Mouse (Mus musculus) liver, embryonic 16.5 days (tissue): Measurements from ENCODE around the gene Kif3a. TPM values are rescaled to one million over a fixed set of nuclear protein-coding genes. Genes with fewer than 3 reads are reported as not detected.

Experiments used
- ATAC-seq: fragments of 200-750 bp; cut with Nextera tagmentation; 2 replicates; pipeline ENCODE4 v1.8.0; 2017; ENCODE audit warnings: low read depth, mild to moderate bottlenecking, moderate number of reproducible peaks, moderate library complexity
- H3K27ac ChIP-seq: fragments of 300-500 bp; sonication (generic); 2 replicates; pipeline ENCODE4 v1.5.1; 2014; ENCODE audit warnings: mild to moderate bottlenecking, low read length
- H3K27me3 ChIP-seq: fragments of 300-500 bp; sonication (generic); 2 replicates; pipeline ENCODE4 v1.6.1; 2014; ENCODE audit warnings: low read depth, low read length, mixed read lengths; ENCODE audit not compliant: control insufficient read depth, insufficient read depth
- H3K36me3 ChIP-seq: fragments of 300-500 bp; sonication (generic); 2 replicates; pipeline ENCODE4 v1.6.1; 2014; ENCODE audit warnings: mild to moderate bottlenecking; ENCODE audit not compliant: control insufficient read depth, insufficient read depth
- H3K4me1 ChIP-seq: fragments of 300-500 bp; sonication (generic); 2 replicates; pipeline ENCODE4 v1.6.1; 2014; ENCODE audit warnings: low read depth, low read length, mixed read lengths; ENCODE audit not compliant: control insufficient read depth
- H3K4me2 ChIP-seq: fragments of 300-500 bp; sonication (generic); 2 replicates; pipeline ENCODE4 v1.6.1; 2014; ENCODE audit warnings: low read depth, low read length, mixed read lengths
- H3K4me3 ChIP-seq: fragments of 300-500 bp; sonication (generic); 2 replicates; pipeline ENCODE4 v1.5.1; 2014; ENCODE audit warnings: low read depth, mild to moderate bottlenecking, low read length
- H3K9ac ChIP-seq: fragments of 300-500 bp; sonication (generic); 2 replicates; pipeline ENCODE4 v1.6.1; 2014; ENCODE audit warnings: low read depth, low read length
- H3K9me3 ChIP-seq: fragments of 300-500 bp; sonication (generic); replicated peaks from 2 replicates; pipeline ENCODE4 v1.6.1; 2016; ENCODE audit warnings: low read length; ENCODE audit not compliant: control insufficient read depth
- WGBS: fragments of 180-500 bp; shearing (Covaris S2); extraction: QIAGEN DNeasy Blood & Tissue Kit; methylation state at CpG from one replicate; pipeline ENCODE4 v1.1.7; 2014; ENCODE audit not compliant: insufficient replicate concordance; 5-methylcytosine and 5-hydroxymethylcytosine counted together
- polyA plus RNA-seq: library from polyadenylated mRNA; unstranded; fragments of >200 nt; fragmentation: Nextera tagmentation; extraction: Ambion mirVana; gene quantifications from 2 replicates; pipeline ENCODE4 v1.2.1, GENCODE M21; 2015

Kif3a gene
- polyA plus RNA-seq, 1 experiment from 2014 or later: 9.7 TPM

GRCm38 (mm10) chr11:53539002-53539491 is 28.1 kb upstream of the Kif3a start:
- H3K27me3 ChIP-seq: no peaks in the 10 kb centered on the region
- no peak for ATAC-seq
- no peak overlapping the region for H3K4me2 ChIP-seq
- H3K36me3 ChIP-seq: peaks cover 57% of the 10 kb centered on the region
- H3K4me3 ChIP-seq: no peak overlapping the region
- H3K4me1 ChIP-seq: no peaks in the 10 kb centered on the region; the same call in 1 of the 2 replicates
- 84% methylated on average over 15 of the region's 15 CpGs for WGBS
- H3K9ac ChIP-seq: no peak overlapping the region
- H3K9me3 ChIP-seq: no peaks in the 10 kb centered on the region
- H3K27ac ChIP-seq: no peak overlapping the region

- H3K4me2 ChIP-seq: no peak overlapping the region
- H3K9ac ChIP-seq: no peak overlapping the region
- H3K9me3 ChIP-seq: no peaks in the 10 kb centered on the region
- H3K27me3 ChIP-seq: no peaks in the 10 kb centered on the region
- H3K4me3 ChIP-seq: no peak overlapping the region
- no peak for ATAC-seq
- peaks cover 44% of the 10 kb centered on the region for H3K36me3 ChIP-seq
- H3K4me1 ChIP-seq: no peaks in the 10 kb centered on the region; the same call in 1 of the 2 replicates
- H3K27ac ChIP-seq: no peak overlapping the region
- WGBS: 89% methylated on average over 3 of the region's 3 CpGs
Observed at GRCm38 (mm10) chr11:53540394-53540793, 26.8 kb upstream of the Kif3a start.

DNA sequence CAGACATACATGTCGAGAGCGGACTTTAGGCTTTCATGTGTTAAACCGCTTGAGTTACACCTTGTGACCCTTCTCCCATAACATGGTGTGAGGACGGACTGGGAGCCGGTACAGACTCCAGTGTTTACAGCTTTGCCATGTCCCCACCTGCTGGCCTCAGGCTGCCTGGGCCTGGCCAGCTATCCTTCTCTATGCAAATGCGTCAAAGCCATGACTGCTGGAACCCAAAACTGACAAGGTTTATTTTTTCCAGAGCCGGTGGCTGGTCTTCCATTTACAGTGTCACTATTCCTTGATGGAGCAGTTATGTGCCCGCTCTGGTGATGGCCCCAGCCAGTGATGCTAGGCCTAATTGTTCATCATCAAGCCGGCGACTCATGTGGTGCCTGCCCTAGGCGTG is 26.0 kb upstream of the Kif3a start:
- H3K4me2 ChIP-seq: no peak overlapping the region
- no peak overlapping the region for H3K9ac ChIP-seq
- no peak overlapping the region for H3K4me3 ChIP-seq
- no peak for ATAC-seq
- H3K4me1 ChIP-seq: peaks cover under 1% of the 10 kb centered on the region
- no peak overlapping the region for H3K27ac ChIP-seq
- no peaks in the 10 kb centered on the region for H3K9me3 ChIP-seq
- WGBS: 86% methylated on average over 11 of the region's 11 CpGs
- peaks cover 36% of the 10 kb centered on the region for H3K36me3 ChIP-seq
- no peaks in the 10 kb centered on the region for H3K27me3 ChIP-seq

DNA sequence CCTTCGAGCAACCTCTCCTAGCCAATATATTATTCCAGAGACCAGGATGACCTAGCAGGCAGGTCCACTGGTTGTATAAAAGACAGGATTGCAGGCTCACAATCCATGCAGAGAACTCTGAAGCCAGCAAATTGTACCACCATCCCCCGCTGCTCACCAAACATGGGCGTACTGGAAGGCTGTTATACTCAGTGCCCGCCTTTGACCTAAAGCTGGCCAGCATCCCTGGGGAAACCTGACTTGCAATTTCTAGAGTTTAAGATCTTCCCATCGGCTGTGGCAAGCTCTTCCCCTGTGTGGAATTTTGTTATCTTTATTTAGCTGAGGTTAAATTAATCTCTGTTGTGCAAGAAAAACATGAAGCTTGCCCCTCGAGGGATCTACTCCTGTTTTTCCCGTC is 24.2 kb upstream of the Kif3a start:
- Histone ChIP-seq H3K27me3 (no peaks in the 10 kb centered on the region), H3K9ac (no peak overlapping the region), H3K4me3 (no peak overlapping the region), H3K27ac (no peak overlapping the region), H3K4me2 (no peak overlapping the region), H3K9me3 (no peaks in the 10 kb centered on the region), H3K4me1 (peaks cover 19% of the 10 kb centered on the region), H3K36me3 (peaks cover 22% of the 10 kb centered on the region)
- no peak for ATAC-seq
- 65% methylated on average over 7 of the region's 7 CpGs for WGBS

DNA sequence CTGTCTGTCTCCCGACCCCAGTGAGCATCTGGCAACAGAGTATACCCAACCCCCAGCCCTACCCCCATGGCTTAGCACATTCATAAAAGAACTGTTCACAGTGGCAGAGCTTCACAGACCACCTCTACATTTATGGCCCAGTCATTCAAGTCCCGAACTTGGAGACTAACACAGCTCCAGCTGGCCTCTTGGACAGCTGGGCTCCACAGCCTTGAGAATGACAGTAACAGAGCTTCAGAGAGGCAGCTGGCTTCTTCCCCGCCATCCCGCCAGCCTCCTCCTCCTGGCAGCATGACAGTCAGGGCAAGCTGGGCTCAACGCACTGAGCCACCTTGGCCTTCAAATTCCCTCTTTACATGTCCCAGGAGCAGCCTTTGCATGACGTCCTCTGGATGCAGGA is 20.9 kb upstream of the Kif3a start:
- H3K9ac ChIP-seq: no peak overlapping the region
- H3K4me2 ChIP-seq: no peak overlapping the region
- H3K36me3 ChIP-seq: peaks cover 8% of the 10 kb centered on the region
- no peak for ATAC-seq
- no peaks in the 10 kb centered on the region for H3K27me3 ChIP-seq
- peaks cover 21% of the 10 kb centered on the region for H3K4me1 ChIP-seq
- 0 out of 2 replicates have a peak overlapping the region, but pooled peaks have one; percentile 13 for H3K27ac ChIP-seq
- H3K4me3 ChIP-seq: no peak overlapping the region
- WGBS: 73% methylated on average over 6 of the region's 6 CpGs
- no peaks in the 10 kb centered on the region for H3K9me3 ChIP-seq

DNA sequence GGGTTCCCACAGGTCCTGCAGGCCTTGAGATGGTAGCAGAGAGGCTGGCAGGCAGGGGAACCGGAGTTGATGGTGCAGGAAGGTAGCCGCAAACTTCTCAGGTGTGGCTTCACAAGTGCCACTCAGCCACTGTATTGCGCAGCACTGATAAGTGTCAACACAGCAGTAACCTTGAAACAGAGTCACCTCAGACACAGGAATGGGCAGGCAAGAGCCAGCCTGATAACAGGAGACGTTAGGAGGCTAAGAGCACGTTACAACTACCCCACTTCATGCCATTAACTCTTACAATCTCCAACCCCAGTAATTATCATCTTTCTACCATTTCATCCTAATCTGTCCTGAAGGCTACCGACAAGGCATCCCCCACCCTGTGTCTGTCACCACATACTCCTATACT is 19.6 kb upstream of the Kif3a start:
- no peaks in the 10 kb centered on the region for H3K27me3 ChIP-seq
- H3K9me3 ChIP-seq: no peaks in the 10 kb centered on the region
- H3K36me3 ChIP-seq: no peaks in the 10 kb centered on the region
- H3K27ac ChIP-seq: peak overlapping the region; percentile 49
- no peak overlapping the region for H3K4me2 ChIP-seq
- peaks cover 21% of the 10 kb centered on the region for H3K4me1 ChIP-seq
- ATAC-seq: peak; percentile 83
- no peak overlapping the region for H3K4me3 ChIP-seq
- 14% methylated on average over 6 of the region's 6 CpGs for WGBS
- H3K9ac ChIP-seq: no peak overlapping the region

DNA sequence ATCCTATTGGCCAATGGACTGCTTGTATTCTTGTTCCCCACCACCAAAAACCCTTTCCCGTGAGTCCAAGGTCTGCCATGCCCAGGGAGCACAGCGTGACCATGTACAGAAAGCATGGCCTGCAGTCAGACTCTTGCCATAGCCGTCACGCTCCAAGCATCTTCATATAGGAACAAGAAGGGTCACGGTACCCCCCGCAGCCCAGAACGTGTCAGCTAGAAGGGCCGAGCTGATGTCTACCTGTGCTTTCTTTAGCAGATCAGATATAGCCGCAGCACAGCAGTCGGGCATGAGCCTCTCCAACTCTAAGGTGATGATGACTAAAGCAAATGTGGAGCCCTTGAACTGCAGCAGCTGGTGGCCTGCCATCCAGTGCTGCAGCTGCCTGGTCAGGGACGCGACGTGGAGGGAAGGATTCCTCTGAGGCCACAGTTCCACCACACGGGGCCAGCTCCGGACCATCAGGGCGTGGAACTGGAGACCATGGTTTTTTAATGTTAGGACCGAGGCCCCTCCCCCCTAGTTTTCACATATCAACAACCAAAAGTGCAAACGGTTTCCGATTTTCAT is 19.1 kb upstream of the Kif3a start:
- Histone ChIP-seq H3K4me2 (no peak overlapping the region), H3K27ac (peak overlapping the region; percentile 49), H3K27me3 (no peaks in the 10 kb centered on the region), H3K4me1 (peaks cover 21% of the 10 kb centered on the region), H3K36me3 (no peaks in the 10 kb centered on the region), H3K4me3 (no peak overlapping the region), H3K9me3 (no peaks in the 10 kb centered on the region), H3K9ac (no peak overlapping the region)
- 59% methylated on average over 19 of the region's 19 CpGs for WGBS
- ATAC-seq: no peak

DNA sequence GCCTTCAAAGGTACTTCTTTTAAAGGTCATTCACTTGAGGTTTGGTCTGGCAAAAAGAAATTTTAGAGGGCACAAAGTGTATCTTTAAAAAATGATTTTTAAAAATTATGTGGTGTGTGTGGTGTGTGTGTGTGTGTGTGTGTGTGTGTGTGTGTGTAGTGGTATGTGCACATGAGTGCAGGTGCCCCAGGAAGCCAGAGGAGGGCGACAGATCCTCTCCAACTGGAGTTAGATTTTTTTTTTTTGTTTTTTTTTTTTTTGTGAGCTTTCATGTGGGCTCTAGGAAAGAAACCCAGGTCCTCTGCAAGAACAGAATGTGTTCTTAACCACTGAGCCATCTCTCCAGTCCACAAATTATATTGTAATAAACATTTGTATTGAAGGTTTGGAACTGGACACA is 16.5 kb upstream of the Kif3a start:
- H3K4me2 ChIP-seq: no peak overlapping the region
- peaks cover 21% of the 10 kb centered on the region for H3K4me1 ChIP-seq
- no peak overlapping the region for H3K4me3 ChIP-seq
- no peak overlapping the region for H3K9ac ChIP-seq
- 82% methylated on average over 1 of the region's 1 CpGs for WGBS
- H3K36me3 ChIP-seq: no peaks in the 10 kb centered on the region
- H3K9me3 ChIP-seq: no peaks in the 10 kb centered on the region
- H3K27me3 ChIP-seq: no peaks in the 10 kb centered on the region
- no peak overlapping the region for H3K27ac ChIP-seq
- ATAC-seq: no peak

GRCm38 (mm10) chr11:53551754-53552153 is 15.4 kb upstream of the Kif3a start:
- Histone ChIP-seq H3K9me3 (no peaks in the 10 kb centered on the region), H3K27me3 (no peaks in the 10 kb centered on the region), H3K36me3 (no peaks in the 10 kb centered on the region), H3K27ac (no peak overlapping the region), H3K4me3 (no peak overlapping the region), H3K9ac (no peak overlapping the region), H3K4me2 (no peak overlapping the region), H3K4me1 (peaks cover 16% of the 10 kb centered on the region)
- ATAC-seq: no peak
- 72% methylated on average over 12 of the region's 12 CpGs for WGBS
